Mouse (Mus musculus): ENCODE measurements around the gene Fezf2.

GRCm38 (mm10) chr14:12387176-12387575, 39.2 kb upstream of the Fezf2 start:
- TF ChIP-seq POLR2A (IDR thresholded peaks at IDR 0.05; ENCODE audit: control insufficient read depth, extremely low read depth, insufficient read depth, low read length, poor library complexity) (no peak), CTCF (IDR thresholded peaks at IDR 0.05; ENCODE audit: borderline replicate concordance, control insufficient read depth, extremely low read depth, insufficient read depth, low read length, poor library complexity) (no peak)

Data from thymus, adult 2 months (tissue).